Mouse (Mus musculus): ENCODE results near the gene Unc93b1. TPM values are rescaled to one million over a fixed set of nuclear protein-coding genes. Genes with fewer than 3 reads are reported as not detected.

The Unc93b1 gene
- 11.9 and 29.6 TPM in 2 replicates for total RNA-seq (2014; rRNA removed; ENCODE audit: low replicate concordance)
- 15.5 and 18.1 TPM in 2 replicates for polyA plus RNA-seq (2015; fragmentation: Nextera tagmentation; extraction: Ambion mirVana)

GRCm38 (mm10) chr19:3935032-3935895 is at the start of gene Unc93b1:
TSS of gene Unc93b1 (plus strand) at chr19:3935186.
- H3K27ac ChIP-seq (ENCODE audit: low read depth): peak within 1 kb of the TSS; percentile 49
- TF ChIP-seq EP300 (IDR thresholded peaks at IDR 0.05; ENCODE audit: low read depth): no peak
- TF ChIP-seq CTCF (IDR thresholded peaks at IDR 0.05; ENCODE audit: low read depth): no peak

GRCm38 (mm10) chr19:3889096-3889495 is 45.9 kb upstream of the Unc93b1 start:
- TF ChIP-seq EP300 (IDR thresholded peaks at IDR 0.05; ENCODE audit: low read depth): no peak
- no peak for TF ChIP-seq CTCF (IDR thresholded peaks at IDR 0.05; ENCODE audit: low read depth)
- Histone ChIP-seq H3K9ac (replicated peaks; ENCODE audit: low read depth, low read length) (no peak overlapping the region), H3K9me3 (replicated peaks; ENCODE audit: control insufficient read depth, low read length) (no peaks in the 10 kb centered on the region), H3K36me3 (replicated peaks; ENCODE audit: control insufficient read depth, insufficient read depth, low read length) (peaks cover 71% of the 10 kb centered on the region), H3K4me2 (ENCODE audit: low read depth, low read length) (no peak overlapping the region), H3K4me1 (ENCODE audit: control insufficient read depth, insufficient read depth) (peaks cover 7% of the 10 kb centered on the region; the same call in 1 of the 2 replicates), H3K27me3 (ENCODE audit: control insufficient read depth, insufficient read depth, low read length) (no peaks in the 10 kb centered on the region), H3K4me3 (ENCODE audit: low read depth, low read length) (no peak overlapping the region), H3K27ac (ENCODE audit: low read depth) (no peak overlapping the region)
- DNase-seq (ENCODE audit: low spot score) (no peak), ATAC-seq (ENCODE audit: insufficient read depth, low read depth) (no peak)
- 92% methylated on average over 5 of the region's 5 CpGs for WGBS

More at GRCm38 (mm10) chr19:3935032-3935895, at the start of gene Unc93b1:
- Histone ChIP-seq H3K4me2 (ENCODE audit: low read depth, low read length) (peak within 1 kb of the TSS; percentile 92), H3K27me3 (ENCODE audit: control insufficient read depth, insufficient read depth, low read length) (no peaks in the 10 kb centered on the region; the same call in 1 of the 2 replicates), H3K36me3 (replicated peaks; ENCODE audit: control insufficient read depth, insufficient read depth, low read length) (no peaks in the 10 kb centered on the region), H3K9ac (replicated peaks; ENCODE audit: low read depth, low read length) (peak within 1 kb of the TSS; percentile 61), H3K4me1 (ENCODE audit: control insufficient read depth, insufficient read depth) (peaks cover 17% of the 10 kb centered on the region; the same call in 1 of the 2 replicates), H3K9me3 (replicated peaks; ENCODE audit: control insufficient read depth, low read length) (no peaks in the 10 kb centered on the region), H3K4me3 (ENCODE audit: low read depth, low read length) (peak within 1 kb of the TSS; percentile 65)
- 11% methylated on average over 38 of the region's 42 CpGs for WGBS
- DNase-seq (ENCODE audit: low spot score): peak; percentile 69
- peak; percentile 91 for ATAC-seq (ENCODE audit: insufficient read depth, low read depth)

- no peak for ATAC-seq (ENCODE audit: insufficient read depth, low read depth)
- Histone ChIP-seq H3K27me3 (ENCODE audit: control insufficient read depth, insufficient read depth, low read length) (no peaks in the 10 kb centered on the region), H3K36me3 (replicated peaks; ENCODE audit: control insufficient read depth, insufficient read depth, low read length) (peaks cover 78% of the 10 kb centered on the region), H3K4me3 (ENCODE audit: low read depth, low read length) (no peak overlapping the region), H3K9me3 (replicated peaks; ENCODE audit: control insufficient read depth, low read length) (no peaks in the 10 kb centered on the region), H3K4me2 (ENCODE audit: low read depth, low read length) (no peak overlapping the region), H3K27ac (ENCODE audit: low read depth) (no peak overlapping the region), H3K9ac (replicated peaks; ENCODE audit: low read depth, low read length) (no peak overlapping the region), H3K4me1 (ENCODE audit: control insufficient read depth, insufficient read depth) (no peaks in the 10 kb centered on the region)
- no peak for DNase-seq (ENCODE audit: low spot score)
- peak; percentile 31 for TF ChIP-seq CTCF (IDR thresholded peaks at IDR 0.05; ENCODE audit: low read depth)
- no peak for TF ChIP-seq EP300 (IDR thresholded peaks at IDR 0.05; ENCODE audit: low read depth)
- 83% methylated on average over 8 of the region's 8 CpGs for WGBS
These were observed 44.8 kb upstream of the Unc93b1 start for GRCm38 (mm10) chr19:3890181-3890580.

GRCm38 (mm10) chr19:3893545-3894116 is 41.4 kb upstream of the Unc93b1 start:
- TF ChIP-seq EP300 (IDR thresholded peaks at IDR 0.05; ENCODE audit: low read depth) (no peak), CTCF (IDR thresholded peaks at IDR 0.05; ENCODE audit: low read depth) (no peak)
- 42% methylated on average over 4 of the region's 4 CpGs for WGBS
- H3K4me2 ChIP-seq (ENCODE audit: low read depth, low read length): no peak overlapping the region
- DNase-seq (ENCODE audit: low spot score): peak; percentile 33
- H3K4me3 ChIP-seq (ENCODE audit: low read depth, low read length): no peak overlapping the region
- H3K4me1 ChIP-seq (ENCODE audit: control insufficient read depth, insufficient read depth): no peaks in the 10 kb centered on the region
- H3K36me3 ChIP-seq (replicated peaks; ENCODE audit: control insufficient read depth, insufficient read depth, low read length): peaks cover 89% of the 10 kb centered on the region
- ATAC-seq (ENCODE audit: insufficient read depth, low read depth): peak; percentile 81
- H3K9me3 ChIP-seq (replicated peaks; ENCODE audit: control insufficient read depth, low read length): no peaks in the 10 kb centered on the region
- H3K27ac ChIP-seq (ENCODE audit: low read depth): peak overlapping the region; percentile 56; the same call in 1 of the 2 replicates
- no peak overlapping the region for H3K9ac ChIP-seq (replicated peaks; ENCODE audit: low read depth, low read length)
- H3K27me3 ChIP-seq (ENCODE audit: control insufficient read depth, insufficient read depth, low read length): no peaks in the 10 kb centered on the region

- H3K27me3 ChIP-seq (ENCODE audit: control insufficient read depth, insufficient read depth, low read length): no peaks in the 10 kb centered on the region
- no peak overlapping the region for H3K9ac ChIP-seq (replicated peaks; ENCODE audit: low read depth, low read length)
- no peak for DNase-seq (ENCODE audit: low spot score)
- H3K4me3 ChIP-seq (ENCODE audit: low read depth, low read length): no peak overlapping the region
- H3K4me1 ChIP-seq (ENCODE audit: control insufficient read depth, insufficient read depth): no peaks in the 10 kb centered on the region
- no peaks in the 10 kb centered on the region for H3K9me3 ChIP-seq (replicated peaks; ENCODE audit: control insufficient read depth, low read length)
- H3K36me3 ChIP-seq (replicated peaks; ENCODE audit: control insufficient read depth, insufficient read depth, low read length): peaks cover 87% of the 10 kb centered on the region
- no peak for ATAC-seq (ENCODE audit: insufficient read depth, low read depth)
- no peak overlapping the region for H3K4me2 ChIP-seq (ENCODE audit: low read depth, low read length)
- TF ChIP-seq EP300 (IDR thresholded peaks at IDR 0.05; ENCODE audit: low read depth) (no peak), CTCF (IDR thresholded peaks at IDR 0.05; ENCODE audit: low read depth) (no peak)
- WGBS: 89% methylated on average over 2 of the region's 2 CpGs
- no peak overlapping the region for H3K27ac ChIP-seq (ENCODE audit: low read depth)
These were observed 40.7 kb upstream of the Unc93b1 start for GRCm38 (mm10) chr19:3894294-3894693.
